27 mouse cellular contexts compared by ENCODE assay signal in genomic region chr1:60646828-60647227, GRCm38 (mm10).
"Had no signal": no experiment of that assay in that cellular context is flagged by ENCODE, and none has a peak within 500 bp of the region (broad histone marks: within the 10 kb centered on the region; RNA-seq: fewer than 3 reads in every experiment).

No protein-coding gene starts in this region.

- H3K27me3 ChIP-seq: embryonic facial prominence, embryonic 12.5 days; embryonic facial prominence, embryonic 13.5 days; embryonic facial prominence, embryonic 15.5 days; forebrain, embryonic 12.5 days; forebrain, embryonic 13.5 days; forebrain, embryonic 15.5 days had no signal

- H3K36me3 ChIP-seq: embryonic facial prominence, embryonic 10.5 days; embryonic facial prominence, embryonic 12.5 days; embryonic facial prominence, embryonic 13.5 days; embryonic facial prominence, embryonic 15.5 days; forebrain, embryonic 10.5 days; forebrain, embryonic 12.5 days; forebrain, embryonic 15.5 days had no signal

- DNase-seq: cerebellum, adult 18-20 months; cerebellum, adult 2 months; cerebellum, adult 8-10 months; cerebellum, adult 9-10 months; cerebellum, adult 9-11 months; cerebellum, postnatal 10 days; cerebellum, postnatal 14 days; cerebellum, postnatal 25 days; cerebellum, postnatal 36 days; embryo, embryonic 11 days; forebrain, postnatal 0 days; gastrocnemius, adult 2 months; gastrocnemius, postnatal 10 days; gastrocnemius, postnatal 14 days; gastrocnemius, postnatal 25 days; gastrocnemius, postnatal 36 days had no signal

- ATAC-seq: forebrain, embryonic 13.5 days; forebrain, embryonic 14.5 days; forebrain, embryonic 15.5 days; forebrain, embryonic 16.5 days; forebrain, postnatal 0 days had no signal

- H3K27ac ChIP-seq: embryonic facial prominence, embryonic 10.5 days; embryonic facial prominence, embryonic 12.5 days; embryonic facial prominence, embryonic 13.5 days; embryonic facial prominence, embryonic 15.5 days; forebrain, embryonic 10.5 days; gastrocnemius, adult 2 months had no signal

- H3K4me2 ChIP-seq: embryonic facial prominence, embryonic 12.5 days; embryonic facial prominence, embryonic 13.5 days; embryonic facial prominence, embryonic 15.5 days; forebrain, embryonic 12.5 days; forebrain, embryonic 13.5 days; forebrain, embryonic 15.5 days had no signal

- H3K4me1 ChIP-seq: embryonic facial prominence, embryonic 10.5 days; embryonic facial prominence, embryonic 15.5 days had no signal

- H3K9ac ChIP-seq: embryonic facial prominence, embryonic 12.5 days; embryonic facial prominence, embryonic 13.5 days; embryonic facial prominence, embryonic 15.5 days; forebrain, embryonic 12.5 days; forebrain, embryonic 13.5 days; forebrain, embryonic 15.5 days; forebrain, postnatal 0 days had no signal

- H3K9me3 ChIP-seq: embryonic facial prominence, embryonic 10.5 days; embryonic facial prominence, embryonic 12.5 days; embryonic facial prominence, embryonic 13.5 days; embryonic facial prominence, embryonic 15.5 days; forebrain, embryonic 10.5 days; forebrain, embryonic 12.5 days; forebrain, embryonic 13.5 days; forebrain, embryonic 15.5 days had no signal

- H3K4me3 ChIP-seq: embryonic facial prominence, embryonic 10.5 days; embryonic facial prominence, embryonic 12.5 days; embryonic facial prominence, embryonic 13.5 days; embryonic facial prominence, embryonic 15.5 days; erythroblast, embryonic 14.5 days; forebrain, embryonic 10.5 days; forebrain, embryonic 12.5 days; forebrain, embryonic 13.5 days; forebrain, embryonic 15.5 days; gastrocnemius, adult 2 months had no signal
